Mouse (Mus musculus) C2C12 (cell line): Measurements from ENCODE around the gene Erh. TPM values are rescaled to one million over a fixed set of nuclear protein-coding genes. Genes with fewer than 3 reads are reported as not detected.

ENCODE experiments used
- H3K27me3 ChIP-seq: one replicate; pipeline ENCODE4 v1.6.1; 2011; ENCODE audit not compliant: control insufficient read depth, insufficient read depth, insufficient read length
- H3K36me3 ChIP-seq: one replicate; pipeline ENCODE4 v1.6.1; 2011; ENCODE audit not compliant: control insufficient read depth, insufficient read depth
- H3K4me3 ChIP-seq: one replicate; pipeline ENCODE4 v1.5.1; 2011; ENCODE audit warnings: mild to moderate bottlenecking, control low read depth; ENCODE audit not compliant: poor library complexity, insufficient read depth, severe bottlenecking
- H3K79me2 ChIP-seq: one replicate; pipeline ENCODE4 v1.6.1; 2011; ENCODE audit not compliant: control insufficient read depth, insufficient read depth
- H3K79me3 ChIP-seq: one replicate; pipeline ENCODE4 v1.6.1; 2011; ENCODE audit warnings: low read depth, control low read depth
- H3ac ChIP-seq: one replicate; pipeline ENCODE3; 2011; ENCODE audit warnings: low read depth; ENCODE audit not compliant: control insufficient read depth, insufficient read length
- CEBPB ChIP-seq: IDR thresholded peaks from one replicate; pipeline ENCODE4 v1.6.1; 2011; ENCODE audit warnings: low read depth, mild to moderate bottlenecking, control low read depth, moderate library complexity
- CTCF ChIP-seq: IDR thresholded peaks from one replicate; pipeline ENCODE4 v1.5.1; 2011; ENCODE audit not compliant: control insufficient read depth, insufficient read depth, insufficient read length
- FOSL1 ChIP-seq: IDR thresholded peaks from one replicate; pipeline ENCODE4 v1.8.0; 2011; ENCODE audit warnings: mild to moderate bottlenecking, low read length; ENCODE audit not compliant: poor library complexity, insufficient read depth, severe bottlenecking
- MAX ChIP-seq: IDR thresholded peaks from one replicate; pipeline ENCODE4 v1.6.1; 2011; ENCODE audit warnings: mild to moderate bottlenecking, control low read depth
- MYOD1 ChIP-seq: IDR thresholded peaks from one replicate; pipeline ENCODE4 v1.6.1; 2011; ENCODE audit warnings: low read depth; ENCODE audit not compliant: control insufficient read depth, insufficient read length
- MYOG ChIP-seq: IDR thresholded peaks from one replicate; pipeline ENCODE4 v1.6.1; 2011; ENCODE audit not compliant: control insufficient read depth, insufficient read length; ENCODE audit errors: extremely low read depth
- USF1 ChIP-seq: IDR thresholded peaks from one replicate; pipeline ENCODE4 v1.6.1; 2011; ENCODE audit warnings: low read depth, mild to moderate bottlenecking, control low read depth, moderate library complexity
- long read RNA-seq, 2 experiments: library from polyadenylated mRNA; unstranded; transcript quantifications; one replicate each; pipeline ENCODE4 v2.0.0; 2019 to 2020
- polyA plus RNA-seq: library from polyadenylated mRNA; unstranded; fragments of >200 nt; fragmentation: generic; extraction: Trizol; gene quantifications from one replicate; pipeline ENCODE4 v1.2.1, GENCODE M21; 2012; ENCODE audit warnings: missing spikeins

Gene Erh
- polyA plus RNA-seq, result 328 TPM
- long read RNA-seq, experiment 1, transcript Erh-201 (4 exons, 1,293 nt), result major isoform, 386 of 463 reads
- long read RNA-seq, experiment 1, transcript Erh-202 (5 exons, 506 nt), result minor isoform, 39 of 463 reads
- long read RNA-seq, experiment 1, partial matches to known transcripts, result 11 of 463 reads
- long read RNA-seq, experiment 1, other reads (novel, unspliced or antisense), result 27 of 463 reads
- long read RNA-seq, experiment 2, transcript Erh-202 (5 exons, 506 nt), result minor isoform, 16 of 211 reads
- long read RNA-seq, experiment 2, transcript Erh-201 (4 exons, 1,293 nt), result major isoform, 185 of 211 reads
- long read RNA-seq, experiment 2, partial matches to known transcripts, result 3 of 211 reads
- long read RNA-seq, experiment 2, other reads (novel, unspliced or antisense), result 6 of 211 reads

- Histone ChIP-seq H3K79me3 (peaks cover 78% of the 10 kb centered on the region), H3K4me3 (peak within 1 kb of the TSS; percentile 92), H3K79me2 (peaks cover 98% of the 10 kb centered on the region), H3K36me3 (peaks cover 36% of the 10 kb centered on the region), H3K27me3 (no peaks in the 10 kb centered on the region), H3ac (peak within 1 kb of the TSS; percentile 96)
- TF ChIP-seq CTCF (no peak), FOSL1 (no peak), CEBPB (no peak), MYOG (no peak), MAX (peak; percentile 89), MYOD1 (no peak), USF1 (no peak)
These were observed at the start of gene Erh, which contains the start of gene Slc39a9 for GRCm38 (mm10) chr12:80643693-80644505. Gene Erh, minus strand, starts transcription at chr12:80644341. Gene Slc39a9, plus strand, starts transcription at chr12:80643883.

DNA sequence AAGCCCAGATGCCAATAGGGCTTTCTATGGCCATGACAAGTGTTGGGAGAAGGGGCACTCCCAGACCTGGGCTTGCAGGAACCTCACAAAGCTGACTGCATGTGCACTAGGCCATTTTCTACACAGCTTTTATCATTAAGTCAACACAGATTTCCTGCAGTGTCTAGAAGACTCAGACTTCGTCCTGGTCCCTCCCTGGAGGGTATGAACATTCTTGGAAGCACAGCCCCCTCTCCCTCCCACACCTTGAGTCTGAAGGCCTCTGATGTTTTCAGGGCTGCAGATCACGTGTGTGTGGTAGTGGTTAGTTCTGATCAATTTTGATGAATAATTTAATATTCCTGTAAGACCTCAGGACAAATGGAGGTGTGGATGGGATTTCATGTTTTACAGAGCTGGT, 49.6 kb upstream of the Erh start:
- no peak for TF ChIP-seq MYOD1
- no peak for TF ChIP-seq USF1
- no peak for TF ChIP-seq MYOG
- no peak for TF ChIP-seq FOSL1
- TF ChIP-seq CTCF, result no peak
- Histone ChIP-seq H3ac (no peak overlapping the region), H3K27me3 (peaks cover 47% of the 10 kb centered on the region)

DNA sequence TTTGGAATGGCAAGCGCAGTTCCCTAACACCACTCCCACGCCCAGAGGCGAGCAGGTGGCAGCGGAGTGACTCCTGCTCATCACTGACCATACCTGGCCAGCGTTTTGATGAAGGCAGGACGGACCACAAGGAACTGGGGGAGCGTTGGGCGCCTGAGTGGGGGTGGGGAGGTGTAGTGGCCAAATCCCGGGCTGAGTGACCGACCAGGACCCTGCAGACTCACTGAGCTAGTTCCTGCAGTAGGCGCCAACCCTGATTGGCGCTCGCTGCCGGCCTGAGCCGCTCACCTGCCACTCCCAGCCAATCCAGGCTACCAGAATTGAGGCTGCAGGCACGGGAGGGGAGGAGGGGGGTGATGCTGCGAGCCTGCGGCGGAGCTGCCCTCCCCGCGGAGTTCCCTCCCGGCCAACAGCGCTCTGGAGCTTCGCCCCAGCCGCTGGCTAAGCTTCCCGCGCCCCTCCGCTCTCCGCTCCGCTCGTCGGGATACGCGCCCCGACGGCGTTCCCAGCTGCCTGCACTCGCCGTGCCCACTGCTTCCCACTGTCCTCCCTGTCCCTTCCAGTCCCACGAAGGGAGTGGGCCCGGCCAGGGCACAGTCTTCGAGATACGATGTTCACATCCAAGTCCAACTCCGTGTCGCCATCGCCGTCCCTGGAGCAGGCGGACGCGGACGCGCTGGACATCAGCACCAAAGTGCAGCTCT, 48.3 kb upstream of the Erh start, which contains the start of gene Plekhd1:
Plekhd1 (plus strand) TSS at position 323 of the 704 bp plus-strand sequence.
- Histone ChIP-seq H3K4me3 (no peak within 1 kb of the TSS), H3K36me3 (no peaks in the 10 kb centered on the region), H3K27me3 (peaks cover 53% of the 10 kb centered on the region), H3K79me3 (no peaks in the 10 kb centered on the region), H3K79me2 (no peaks in the 10 kb centered on the region), H3ac (no peak within 1 kb of the TSS)
- TF ChIP-seq MYOG (no peak), MAX (no peak)

More for the DNA sequence above, 49.6 kb upstream of the Erh start:
- H3K79me2 ChIP-seq, result no peaks in the 10 kb centered on the region
- H3K79me3 ChIP-seq, result no peaks in the 10 kb centered on the region
- H3K4me3 ChIP-seq, result no peak overlapping the region
- no peaks in the 10 kb centered on the region for H3K36me3 ChIP-seq

GRCm38 (mm10) chr12:80691671-80692091, 47.5 kb upstream of the Erh start:
- H3K27me3 ChIP-seq, result peaks cover 45% of the 10 kb centered on the region
- no peak for TF ChIP-seq USF1
- TF ChIP-seq CEBPB, result no peak
- no peak for TF ChIP-seq MAX
- TF ChIP-seq MYOG, result no peak
- TF ChIP-seq MYOD1, result no peak
- no peak for TF ChIP-seq FOSL1
- TF ChIP-seq CTCF, result no peak

DNA sequence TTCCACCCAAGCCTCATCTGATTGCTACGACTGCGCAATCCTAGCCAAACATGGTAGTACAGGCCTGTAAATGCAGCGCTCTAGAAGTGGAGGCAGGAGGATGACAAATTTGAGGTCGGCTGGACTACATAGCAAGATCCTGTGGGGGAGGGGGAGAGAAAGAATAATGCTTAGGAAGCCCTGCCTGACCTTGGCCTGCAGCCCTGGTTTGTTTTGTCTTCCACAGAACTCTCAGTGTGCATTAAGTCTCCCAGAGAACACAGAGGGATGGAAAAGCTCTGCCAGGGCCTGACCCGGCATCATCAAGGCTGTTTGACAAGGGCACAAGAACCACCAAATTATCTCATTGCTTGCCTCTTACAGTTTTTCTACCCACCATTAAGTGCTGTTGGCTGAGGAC, 45.6 kb upstream of the Erh start:
- H3K79me3 ChIP-seq, result no peaks in the 10 kb centered on the region
- H3K27me3 ChIP-seq, result peaks cover 36% of the 10 kb centered on the region
- H3K36me3 ChIP-seq, result no peaks in the 10 kb centered on the region
- no peak overlapping the region for H3K4me3 ChIP-seq
- H3K79me2 ChIP-seq, result no peaks in the 10 kb centered on the region
- no peak for TF ChIP-seq CEBPB
- TF ChIP-seq USF1, result no peak
- no peak for TF ChIP-seq CTCF
- TF ChIP-seq MAX, result no peak
- no peak for TF ChIP-seq MYOD1
- TF ChIP-seq FOSL1, result no peak
- no peak for TF ChIP-seq MYOG
- H3ac ChIP-seq, result no peak overlapping the region

More at GRCm38 (mm10) chr12:80691671-80692091, 47.5 kb upstream of the Erh start:
- Histone ChIP-seq H3ac (no peak overlapping the region), H3K4me3 (no peak overlapping the region), H3K79me2 (no peaks in the 10 kb centered on the region), H3K79me3 (no peaks in the 10 kb centered on the region), H3K36me3 (no peaks in the 10 kb centered on the region)
